Mouse (Mus musculus) mouse embryonic stem cell (cell line): Measurements from ENCODE around the gene Tprn.

Source experiments
- in situ Hi-C, 2 experiments: fragments of 300-500 bp; cut with MboI; formaldehyde crosslinking; loops; 1 replicate in 1 of 2; 3 replicates in 1 of 2; pipeline ENCODE4 v1.14.3; 2019 to 2020; ENCODE audit warnings: low sequenced_read_pairs in 2 of 2, low pct_unique_long_range_greater_than_20kb in 1 of 2, mixed read lengths in 1 of 2; ENCODE audit not compliant: unreplicated experiment in 1 of 2

Tprn gene

DNA sequence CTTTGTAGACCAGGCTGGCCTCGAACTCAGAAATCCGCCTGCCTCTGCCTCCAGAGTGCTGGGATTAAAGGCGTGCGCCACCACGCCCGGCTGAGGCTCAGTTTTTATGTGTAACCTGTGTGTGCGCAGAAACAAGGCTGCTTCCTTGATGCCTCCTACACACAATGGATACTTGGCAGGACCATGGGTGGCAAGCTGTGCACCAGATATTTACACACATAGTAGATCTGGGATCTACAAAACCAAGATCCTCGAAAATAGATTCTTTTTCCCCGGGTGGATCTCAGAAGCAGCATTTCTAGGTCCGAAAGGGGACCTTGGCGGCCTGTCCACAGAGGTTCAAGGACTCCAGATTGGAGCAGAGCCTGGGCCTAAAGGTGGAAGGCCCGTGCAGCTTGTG, 548 bp upstream of the Tprn start:
- in situ Hi-C loops, result no loop called here

- in situ Hi-C loops, result no loop called here
These were observed 591 bp downstream of the Tprn start for GRCm38 (mm10) chr2:25262795-25263622.

DNA sequence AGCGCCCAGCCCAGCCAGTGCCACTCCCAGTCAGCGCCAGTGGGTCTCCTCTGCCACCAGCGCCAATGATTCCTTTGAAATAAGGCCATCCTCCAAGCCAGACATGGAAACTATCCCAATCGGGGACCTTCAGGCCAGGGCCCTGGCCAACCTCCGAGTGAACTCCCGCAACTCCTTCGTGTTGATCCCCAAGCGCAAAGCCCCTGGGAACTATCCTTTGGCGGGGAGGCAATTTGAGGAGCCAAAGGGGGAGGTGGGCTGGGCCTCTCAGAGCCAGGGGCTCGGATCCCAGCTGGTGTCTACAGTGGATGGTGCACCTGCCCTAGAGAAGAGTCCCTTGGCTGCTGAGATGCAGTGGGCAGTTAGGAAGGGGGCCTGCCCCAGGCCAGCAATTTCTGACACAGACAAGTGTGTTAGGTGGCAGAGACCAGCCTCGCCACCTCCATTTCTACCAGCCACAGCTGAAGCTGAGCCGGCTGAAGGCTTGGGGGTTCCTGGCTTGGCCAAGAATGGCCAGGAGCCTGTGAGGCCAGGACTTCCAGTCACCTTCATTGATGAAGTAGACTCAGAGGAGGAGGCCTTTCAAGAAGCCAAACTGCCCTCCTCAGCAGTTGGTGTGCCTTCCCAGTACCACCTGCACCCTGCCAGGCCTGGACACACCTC, 1.3 kb downstream of the Tprn start:
- in situ Hi-C loops, result no loop called here

DNA sequence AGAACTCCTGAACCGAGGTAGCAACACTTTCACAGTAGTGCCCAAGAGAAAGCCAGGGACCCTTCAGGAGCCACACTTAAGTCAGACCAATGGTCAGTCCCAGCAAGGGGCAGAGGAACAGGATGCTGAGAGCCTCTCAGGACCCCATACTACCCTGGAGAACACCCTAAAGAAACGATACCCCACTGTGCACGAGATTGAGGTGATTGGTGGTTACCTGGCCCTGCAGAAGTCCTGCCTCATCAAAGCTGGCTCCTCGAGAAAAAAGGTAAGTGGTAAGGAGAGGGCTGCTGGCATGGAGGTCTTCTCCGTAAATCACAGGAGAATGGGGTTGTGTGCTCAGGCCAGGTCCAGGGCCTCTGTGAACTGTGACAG, 1.9 kb downstream of the Tprn start:
- in situ Hi-C loops, result no loop called here

- in situ Hi-C loops, result loop anchor here in 1 of 2 experiments (5.0 kb wide), 1 partner anchor 67 kb away; the partner anchor contains the start of gene Man1b1
These were observed 2.4 kb downstream of the Tprn start for GRCm38 (mm10) chr2:25264851-25265250.

DNA sequence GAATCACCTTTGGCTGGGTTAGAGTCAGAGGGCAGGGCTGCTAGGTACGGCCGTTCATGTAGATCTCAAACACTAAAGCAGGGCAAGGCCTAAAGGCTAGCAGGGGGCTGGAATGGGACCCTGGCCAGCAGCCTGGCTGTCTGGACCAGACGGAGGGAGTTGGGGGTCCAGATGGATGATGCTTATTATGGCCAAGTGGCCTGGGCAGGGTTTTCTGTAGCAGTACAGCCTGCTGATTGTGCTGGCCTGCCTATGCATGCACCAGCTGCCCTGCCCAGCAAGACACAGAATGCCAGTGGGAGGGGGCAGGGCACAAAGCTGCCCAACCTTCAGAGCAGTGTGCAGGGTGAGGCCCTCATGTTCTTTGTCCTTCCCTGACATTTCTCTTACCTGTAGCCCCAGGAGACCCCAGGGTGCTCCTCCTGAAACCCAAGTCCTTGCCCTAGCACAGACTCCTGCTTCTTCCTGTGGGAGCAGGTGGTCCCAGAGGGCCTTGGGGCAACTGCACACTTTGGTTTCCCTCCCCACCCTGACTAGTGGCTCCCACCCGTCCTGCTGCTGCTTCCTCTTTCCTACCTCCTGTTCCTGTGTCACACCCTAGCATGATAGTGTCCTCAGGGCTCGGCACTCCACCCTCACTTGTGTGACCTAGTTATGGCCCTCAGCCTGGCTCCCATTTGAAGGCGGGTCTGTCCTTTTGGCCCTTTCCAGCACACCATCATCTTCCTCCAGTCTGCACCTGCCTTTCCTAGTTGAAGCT, 3.7 kb downstream of the Tprn start:
- in situ Hi-C loops, result loop anchor here in 1 of 2 experiments (5.0 kb wide), 1 partner anchor 66 kb away; the partner anchor contains the start of gene Man1b1

GRCm38 (mm10) chr2:25266720-25267119, 4.3 kb downstream of the Tprn start:
- in situ Hi-C loops, result loop anchor here in 1 of 2 experiments (5.0 kb wide), 1 partner anchor 66 kb away; the partner anchor contains the start of gene Man1b1

DNA sequence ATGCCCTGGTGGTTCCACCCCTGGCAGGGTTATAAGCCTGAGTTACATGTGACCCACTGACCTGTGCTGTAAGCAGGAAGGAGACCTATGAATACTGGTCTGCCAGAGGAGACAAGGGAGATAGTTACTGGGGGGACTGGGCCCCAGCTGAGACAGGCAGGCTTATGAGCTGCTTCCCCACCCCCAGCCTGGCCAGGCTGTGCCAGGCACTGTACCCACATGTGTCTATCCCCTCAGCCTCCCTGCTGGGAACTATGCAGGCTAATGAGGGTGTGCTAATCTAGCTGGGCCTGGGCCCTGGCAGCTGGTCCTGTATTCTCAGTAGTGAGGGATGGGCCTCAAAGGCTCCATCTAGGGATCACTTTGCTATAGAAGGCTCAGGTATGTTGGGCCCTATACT, 4.8 kb downstream of the Tprn start:
- in situ Hi-C loops, result loop anchor here in 1 of 2 experiments (5.0 kb wide), 1 partner anchor 65 kb away; the partner anchor contains the start of gene Man1b1

GRCm38 (mm10) chr2:25267746-25268309, 5.4 kb downstream of the Tprn start:
- in situ Hi-C loops, result loop anchor here in 1 of 2 experiments (5.0 kb wide), 1 partner anchor 64 kb away; the partner anchor contains the start of gene Man1b1

DNA sequence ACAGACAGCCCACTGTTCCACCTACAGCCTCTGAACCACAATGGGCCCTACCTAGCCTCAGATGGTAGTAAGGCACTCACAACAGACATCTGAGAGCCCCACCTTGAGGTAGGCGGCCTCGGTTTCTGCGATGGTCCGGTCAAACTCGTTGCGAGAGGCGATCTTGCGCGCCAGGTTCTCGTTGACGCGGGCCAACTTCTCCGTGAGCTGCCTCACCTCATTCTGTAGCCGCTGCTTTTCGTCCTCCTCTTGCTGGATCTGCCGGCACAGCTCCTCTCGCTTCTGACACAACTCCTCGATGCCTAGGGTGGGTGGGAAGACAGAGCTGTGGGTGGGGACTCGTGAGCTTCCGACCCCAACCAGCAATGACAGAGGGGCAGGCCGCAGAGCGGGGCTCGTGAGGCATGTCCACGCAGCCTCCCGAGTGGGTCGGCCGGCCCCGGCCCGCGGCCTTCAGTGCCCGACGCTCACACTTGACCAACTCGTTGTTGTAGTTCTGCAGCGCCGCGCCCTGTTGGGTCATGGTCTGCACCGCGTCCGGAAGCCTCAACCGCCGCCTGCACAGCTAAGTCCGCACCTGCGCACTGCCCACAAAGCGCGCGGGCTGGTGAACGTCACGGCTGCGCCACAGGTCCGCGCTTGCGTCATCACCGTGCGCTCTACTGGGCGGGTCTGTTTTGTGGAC, 9.6 kb downstream of the Tprn start, which contains the start of the genes Ssna1 and Anapc2:
Gene Ssna1, minus strand, starts transcription at position 612 of the 685 bp plus-strand sequence.
Gene Anapc2, plus strand, starts transcription at position 652 of the 685 bp plus-strand sequence.
- in situ Hi-C loops, result no loop called here

- in situ Hi-C loops, result no loop called here
These were observed 10.1 kb downstream of the Tprn start for GRCm38 (mm10) chr2:25272515-25272914.

DNA sequence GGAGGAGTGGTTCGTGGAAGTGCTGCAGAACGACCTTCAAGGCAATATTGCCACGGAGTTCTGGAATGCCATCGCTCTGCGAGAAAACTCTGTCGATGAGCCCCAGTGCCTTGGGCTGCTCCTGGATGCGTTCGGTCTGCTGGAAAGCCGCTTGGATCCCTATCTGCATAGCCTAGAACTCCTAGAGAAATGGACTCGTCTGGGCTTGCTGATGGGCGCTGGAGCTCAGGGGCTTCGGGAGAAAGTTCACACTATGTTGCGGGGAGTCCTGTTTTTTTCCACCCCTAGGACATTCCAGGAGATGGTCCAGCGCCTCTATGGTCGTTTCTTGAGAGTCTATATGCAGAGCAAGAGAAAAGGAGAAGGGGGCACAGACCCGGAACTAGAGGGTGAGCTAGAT, 10.6 kb downstream of the Tprn start:
- in situ Hi-C loops, result no loop called here

DNA sequence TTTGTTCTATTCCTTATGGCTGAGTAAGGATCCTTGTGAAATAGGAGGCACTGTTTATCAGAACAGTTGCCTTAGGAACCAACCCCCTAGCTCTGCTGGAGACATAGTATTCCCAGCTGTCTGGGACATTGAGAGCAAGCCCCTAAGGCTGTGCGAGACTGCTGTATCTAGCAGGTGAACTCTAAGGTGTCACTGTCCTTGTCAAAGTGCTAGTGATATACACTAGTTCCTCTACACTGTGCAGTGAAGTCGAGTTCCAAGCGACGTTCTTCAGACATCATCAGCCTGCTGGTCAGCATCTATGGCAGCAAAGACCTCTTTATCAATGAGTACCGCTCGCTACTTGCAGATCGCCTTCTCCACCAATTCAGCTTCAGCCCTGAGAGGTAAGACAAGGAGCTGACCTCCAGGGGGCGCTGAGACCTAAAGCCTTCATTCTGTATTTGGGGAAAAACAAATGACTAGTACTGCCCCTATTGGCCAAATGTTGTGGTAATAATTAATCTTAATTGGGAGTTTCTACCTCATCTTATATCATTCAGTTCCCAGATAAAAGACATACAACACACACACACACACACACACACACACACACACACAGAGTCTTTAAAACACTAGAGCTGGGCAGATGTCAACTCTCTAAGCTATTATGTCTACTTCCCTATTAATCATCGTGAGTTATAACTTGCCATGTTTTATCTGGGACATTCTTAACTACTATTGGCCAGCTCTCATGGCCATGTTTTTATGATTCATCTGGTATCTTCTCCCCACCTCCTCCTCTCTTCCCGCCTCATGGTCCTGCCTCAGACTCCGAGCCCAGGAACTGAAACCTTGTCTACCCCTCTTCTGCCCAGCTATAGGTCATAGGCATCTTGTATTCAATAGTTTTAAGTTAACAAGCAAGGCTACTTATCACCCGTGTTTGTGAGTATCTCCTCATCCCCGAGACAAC, 16.8 kb downstream of the Tprn start:
- in situ Hi-C loops, result no loop called here

GRCm38 (mm10) chr2:25285551-25285950, 23.1 kb downstream of the Tprn start:
- in situ Hi-C loops, result no loop called here

DNA sequence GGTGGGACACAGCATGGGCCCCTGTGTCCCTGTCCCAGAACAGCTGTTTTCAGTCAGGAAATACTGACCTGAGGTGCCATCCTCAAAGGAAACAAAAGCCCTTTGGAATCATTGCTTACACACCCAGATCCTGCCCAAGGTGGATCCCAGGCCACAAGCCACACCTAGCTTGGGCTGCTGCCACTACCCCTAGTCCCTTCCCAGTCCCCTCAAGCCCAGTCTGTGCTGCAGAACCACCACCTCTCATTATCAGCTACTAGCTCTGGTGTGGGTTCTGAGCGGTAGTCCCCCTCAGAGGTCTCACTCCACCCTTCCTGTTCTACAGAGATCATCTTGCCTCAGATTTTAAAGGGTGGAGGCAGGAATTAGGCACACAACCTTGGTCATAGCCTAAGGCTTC, 23.9 kb downstream of the Tprn start:
- in situ Hi-C loops, result no loop called here

DNA sequence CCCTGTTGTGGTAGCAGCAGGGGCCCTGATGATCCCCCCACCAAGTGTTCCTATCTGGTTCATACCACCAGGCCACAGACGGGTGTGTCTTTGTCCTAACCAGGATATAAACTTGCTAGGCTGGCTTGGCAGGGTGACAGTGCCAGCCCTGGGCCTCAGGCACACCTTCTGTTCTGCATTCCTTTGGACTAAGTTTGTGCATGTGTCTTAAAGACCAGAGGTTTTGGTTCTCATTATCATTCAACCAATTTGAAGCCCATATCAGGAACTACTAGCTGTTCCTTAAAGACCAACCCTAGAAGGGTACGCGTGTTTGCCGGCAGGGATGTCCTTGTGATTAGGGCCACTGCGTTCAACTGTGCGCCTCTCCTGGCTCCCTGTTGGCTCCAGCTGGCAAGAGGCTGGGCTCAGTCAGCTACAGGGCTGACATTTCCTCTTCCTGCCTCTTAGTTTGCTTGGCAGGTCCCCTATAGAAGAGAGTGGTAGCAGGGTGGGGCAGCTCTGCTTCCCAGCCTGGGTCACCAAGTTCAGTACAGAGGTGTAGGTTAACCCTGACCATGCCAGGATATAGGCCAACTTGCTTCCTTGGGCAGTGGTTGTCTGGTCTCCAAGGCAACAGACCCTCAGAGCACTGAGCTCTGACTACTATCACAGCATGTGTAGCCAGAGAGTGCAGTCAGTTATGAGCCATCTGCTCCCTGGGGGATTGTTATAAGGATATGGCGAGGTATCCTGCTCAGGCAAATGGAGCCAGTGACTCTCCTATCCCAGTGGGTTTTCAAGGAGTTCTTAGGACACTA, 24.6 kb downstream of the Tprn start:
- in situ Hi-C loops, result no loop called here
